Mouse (Mus musculus) R1 (cell line): Measurements from ENCODE around the gene Asz1.
A peak's percentile ranks its signal among the peaks of the same experiment; 100 is the strongest.

Experiments used
- DNase-seq: peaks from one replicate; pipeline ENCODE4 v3.0.0-alpha.2; 2018; ENCODE audit warnings: low read depth, low spot score

Asz1 gene

GRCm38 (mm10) chr6:18108934-18109333 lies at the start of gene Asz1:
Gene Asz1 (minus strand): TSS chr6:18109061.
- peak; percentile 46 for DNase-seq

GRCm38 (mm10) chr6:18153031-18153430 lies 44.2 kb upstream of the Asz1 start:
- no peak for DNase-seq

DNA sequence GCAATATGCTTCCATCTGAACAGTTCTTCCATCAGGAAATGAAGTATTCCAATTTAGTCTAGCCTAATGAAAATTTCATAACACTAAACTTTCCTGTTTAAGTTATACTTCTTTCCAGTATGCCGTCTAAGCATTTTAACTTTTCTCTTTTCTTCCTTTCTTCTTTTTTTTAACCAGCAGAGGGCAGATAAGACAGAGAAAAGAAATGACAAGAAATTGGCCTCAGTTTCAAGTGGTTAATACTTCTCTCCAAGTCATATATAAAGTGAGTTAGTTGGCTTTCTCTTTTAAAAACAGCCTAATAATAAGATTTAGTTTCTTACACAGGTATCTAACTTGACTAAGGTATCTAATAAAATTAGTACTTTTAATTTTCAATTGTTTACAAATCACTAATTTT lies 26.4 kb upstream of the Asz1 start:
- DNase-seq, result no peak

- no peak for DNase-seq
These were observed 19.2 kb upstream of the Asz1 start for GRCm38 (mm10) chr6:18128059-18128458.

DNA sequence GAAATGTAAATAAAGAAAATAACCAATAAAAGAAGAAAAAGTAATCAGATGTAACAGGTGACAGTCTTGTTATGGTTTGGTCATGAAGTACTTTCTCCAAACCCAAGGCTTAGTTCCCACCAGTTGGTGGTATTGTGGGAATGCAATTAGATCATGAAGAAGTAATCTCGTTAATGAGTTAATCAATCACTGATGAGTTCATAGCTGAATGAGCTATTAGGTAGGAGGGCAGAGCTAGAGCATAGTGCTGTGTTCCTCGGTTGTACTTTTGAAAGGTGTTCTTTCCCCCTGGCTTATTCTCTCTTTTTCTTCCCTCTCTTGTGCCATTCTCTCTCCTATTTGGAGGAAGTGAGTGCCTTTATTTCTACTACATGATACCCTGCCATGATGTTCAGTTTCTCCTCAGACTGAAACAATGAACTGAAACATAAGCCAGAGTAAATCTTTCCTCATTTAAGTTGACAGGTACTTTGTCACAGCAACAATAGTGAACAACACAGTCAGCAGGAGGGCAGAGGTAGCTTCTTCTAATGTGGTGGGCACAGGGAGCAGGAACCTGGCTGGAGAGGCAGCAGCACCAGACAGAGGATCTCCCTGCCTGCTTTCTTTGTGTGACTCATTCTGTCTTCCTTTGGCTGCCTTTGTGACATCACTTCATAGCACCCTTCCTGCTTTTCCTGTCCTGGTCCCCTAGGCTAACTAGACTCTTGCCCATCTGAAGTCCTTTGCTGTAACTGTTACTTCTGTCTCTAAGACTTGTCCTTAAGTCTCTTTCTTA lies 18.5 kb upstream of the Asz1 start:
- no peak for DNase-seq

GRCm38 (mm10) chr6:18096861-18097260 lies 12.0 kb downstream of the Asz1 start:
- no peak for DNase-seq

DNA sequence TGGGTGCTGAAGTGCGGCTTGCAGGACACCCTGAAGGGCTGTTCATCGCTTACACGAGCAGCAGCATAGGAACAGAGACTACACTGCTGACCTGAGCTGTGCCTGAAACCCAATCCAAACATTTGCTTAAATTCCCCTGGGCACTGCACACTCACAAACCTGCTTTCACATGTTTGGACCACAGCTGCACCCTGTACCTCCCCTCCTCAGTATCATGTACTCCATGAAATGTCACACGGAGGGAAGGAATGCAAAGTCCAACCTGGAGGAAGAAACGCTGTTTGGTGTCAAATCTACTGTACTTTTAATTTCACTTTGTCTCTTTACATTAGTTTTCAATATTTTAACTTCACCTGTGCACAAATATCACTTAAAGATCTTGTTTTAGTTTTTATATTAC lies 19.8 kb downstream of the Asz1 start:
- DNase-seq, result no peak

- DNase-seq, result peak; percentile 25
These were observed 21.6 kb downstream of the Asz1 start for GRCm38 (mm10) chr6:18087160-18087804.

- DNase-seq, result peak; percentile 11
These were observed 30.2 kb downstream of the Asz1 start for GRCm38 (mm10) chr6:18078615-18079014.

DNA sequence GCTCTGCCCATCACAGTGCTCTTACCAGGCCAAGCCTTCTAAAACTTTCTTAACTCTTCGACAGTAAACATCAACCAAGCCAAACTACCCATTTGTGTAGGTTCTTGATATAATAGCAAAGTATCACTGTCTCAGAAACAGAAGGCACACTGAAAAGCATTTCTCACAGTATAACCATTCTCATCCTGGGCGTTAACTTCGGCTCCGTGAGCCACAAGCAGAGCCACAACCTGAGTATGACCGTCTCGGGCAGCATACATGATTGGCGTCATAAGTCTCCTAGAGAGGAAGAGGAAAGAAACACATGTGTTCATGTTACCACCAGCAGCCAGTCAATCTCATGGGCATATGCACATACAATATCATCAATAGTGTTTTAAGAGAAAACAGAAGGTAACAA lies 31.9 kb downstream of the Asz1 start:
- DNase-seq, result no peak

- DNase-seq, result no peak
These were observed 32.3 kb downstream of the Asz1 start for GRCm38 (mm10) chr6:18076577-18076976.

- no peak for DNase-seq
These were observed 51.0 kb downstream of the Asz1 start for GRCm38 (mm10) chr6:18057899-18058298.

DNA sequence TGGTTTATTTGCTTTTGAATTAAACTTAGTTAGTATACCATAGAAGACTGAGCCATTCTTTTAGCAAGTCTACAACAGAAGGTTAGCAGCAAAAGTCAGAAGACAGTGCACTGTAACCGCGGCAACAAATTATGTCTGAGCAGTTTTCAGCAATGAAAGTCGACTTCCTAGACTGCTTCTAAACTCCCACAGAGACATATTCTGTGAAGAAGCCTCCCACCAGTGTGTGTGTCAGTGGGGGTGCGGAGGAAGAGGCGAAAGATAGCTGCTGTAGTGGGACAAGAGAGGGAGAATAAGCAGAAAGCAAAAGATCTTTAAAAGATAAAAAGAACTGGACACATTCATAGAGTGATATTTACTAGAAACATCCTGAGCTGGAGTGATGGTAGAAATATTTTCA lies 57.2 kb downstream of the Asz1 start:
- DNase-seq, result no peak

- no peak for DNase-seq
These were observed 64.6 kb downstream of the Asz1 start for GRCm38 (mm10) chr6:18044299-18044698.

DNA sequence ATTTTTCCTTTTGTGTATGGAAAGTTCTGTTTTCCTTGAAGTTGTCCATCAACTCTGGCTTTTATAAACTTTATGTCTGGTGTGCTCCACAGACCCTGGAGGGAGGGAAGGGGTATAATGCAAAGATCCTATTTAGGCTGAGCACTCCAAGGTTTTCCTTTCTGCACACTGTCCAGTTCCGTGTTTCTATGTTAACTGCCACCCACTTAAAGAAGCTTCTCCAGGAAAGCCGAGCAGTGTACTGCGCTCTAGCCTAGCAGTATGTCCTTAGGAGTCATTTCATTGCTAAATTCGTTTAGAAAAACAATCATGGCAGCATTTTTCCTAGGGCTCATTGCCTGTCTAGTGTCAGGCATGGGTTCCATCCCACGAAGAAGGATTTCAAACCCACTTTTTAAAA lies 65.7 kb downstream of the Asz1 start:
- DNase-seq, result no peak

GRCm38 (mm10) chr6:18032271-18032670 lies 76.6 kb downstream of the Asz1 start:
- DNase-seq, result no peak

DNA sequence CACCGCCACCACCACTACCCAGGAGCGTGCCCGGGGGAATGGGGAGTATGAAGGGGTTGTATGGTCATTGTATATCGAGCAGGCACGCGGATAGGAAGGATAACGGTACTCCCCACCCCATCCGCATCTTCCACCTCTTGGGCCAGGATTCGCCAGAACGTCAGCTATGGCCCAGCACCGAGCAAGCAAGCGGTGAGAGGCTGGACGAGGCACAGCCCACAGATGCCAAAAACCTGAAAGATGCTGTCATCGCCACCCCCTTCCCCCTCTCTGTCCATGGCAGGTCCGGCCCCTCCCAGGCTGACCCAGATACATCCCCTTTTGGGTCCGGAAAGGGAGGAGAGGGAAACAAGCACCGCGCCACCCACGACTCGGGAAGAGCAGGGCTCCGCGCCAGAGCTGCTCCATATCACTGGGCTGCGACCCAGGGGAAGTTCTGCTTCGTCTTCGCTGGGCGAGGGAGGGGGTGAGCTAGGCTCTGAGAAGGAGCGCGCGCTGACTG lies 77.3 kb downstream of the Asz1 start:
- DNase-seq, result no peak

DNA sequence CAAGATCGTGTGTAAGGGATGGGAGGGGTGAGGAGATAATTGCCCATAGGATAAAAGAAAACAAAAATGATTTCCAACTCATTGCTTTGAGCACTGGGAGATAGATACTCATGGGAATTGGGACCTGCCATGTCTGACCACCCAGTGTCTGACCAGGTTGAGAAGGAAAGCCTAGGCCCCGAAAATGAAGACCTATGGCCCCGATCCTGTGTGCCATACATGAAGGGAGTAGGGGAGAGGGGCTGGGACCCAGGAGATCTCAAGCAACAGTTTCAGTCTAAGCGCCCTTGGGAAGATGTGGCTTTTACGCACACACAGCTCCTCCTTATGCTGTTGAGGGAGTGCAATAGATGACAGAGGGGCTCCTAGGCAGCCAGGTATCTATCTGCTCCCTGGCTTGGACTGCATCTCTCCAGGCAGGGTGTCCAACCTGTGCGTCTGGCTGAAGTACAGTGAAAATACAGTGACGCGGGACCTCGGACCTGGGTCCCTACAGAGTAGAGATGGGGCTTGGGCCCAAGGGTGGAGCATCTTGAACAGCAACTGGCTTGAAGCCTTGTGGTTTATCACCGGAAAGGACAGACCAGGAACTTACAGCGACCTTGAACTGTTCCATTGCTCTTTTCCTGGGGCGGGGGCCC lies 77.9 kb downstream of the Asz1 start:
- DNase-seq, result peak; percentile 16

DNA sequence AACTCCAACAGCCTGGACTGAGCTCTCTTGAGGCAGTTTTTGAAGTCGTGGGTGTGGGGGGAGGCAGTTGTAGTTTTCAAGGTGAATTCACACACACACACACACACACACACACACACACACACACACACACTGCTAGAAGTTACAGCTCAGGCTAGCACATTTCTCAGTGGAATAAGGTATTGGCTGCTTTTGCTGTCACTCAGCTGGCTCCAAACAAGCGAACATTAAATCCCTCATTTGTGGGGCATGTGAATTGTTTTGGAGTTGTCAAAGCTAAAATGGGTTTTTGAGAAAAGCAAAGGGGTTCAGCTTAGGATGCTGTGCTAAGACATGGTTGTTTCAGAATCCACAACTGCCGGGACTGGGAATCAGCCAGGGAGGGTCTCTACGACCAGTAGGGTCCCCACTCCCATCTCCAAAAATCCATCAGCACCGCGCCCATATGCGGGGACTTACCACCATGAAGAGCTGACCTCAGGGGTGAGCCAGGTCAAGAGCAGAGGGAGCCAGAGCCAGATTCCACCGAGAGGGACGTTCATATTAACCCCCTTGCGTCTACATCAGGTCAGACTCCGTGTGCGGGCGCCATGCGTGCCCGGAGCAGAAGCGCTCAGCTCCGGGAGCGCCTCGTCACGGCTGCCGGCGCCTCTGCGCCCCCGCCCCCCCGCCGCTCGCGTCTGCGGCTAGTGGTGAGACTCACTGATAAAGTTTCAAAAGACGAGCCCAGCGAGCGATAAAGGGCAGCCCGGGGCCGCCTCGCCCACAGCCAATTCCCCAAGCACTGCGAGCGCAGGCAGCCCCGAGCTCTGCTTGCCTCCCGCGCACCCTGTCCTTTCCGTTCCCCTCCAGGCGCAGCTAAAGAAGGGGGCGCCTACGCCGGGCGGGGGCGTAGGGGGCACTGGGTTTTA lies 78.9 kb downstream of the Asz1 start, which contains the start of gene Wnt2:
Wnt2 (minus strand) TSS at position 840 of the 911 bp plus-strand sequence.
- peak; percentile 27 for DNase-seq

- no peak for DNase-seq
These were observed 84.6 kb downstream of the Asz1 start for GRCm38 (mm10) chr6:18024133-18024794.

DNA sequence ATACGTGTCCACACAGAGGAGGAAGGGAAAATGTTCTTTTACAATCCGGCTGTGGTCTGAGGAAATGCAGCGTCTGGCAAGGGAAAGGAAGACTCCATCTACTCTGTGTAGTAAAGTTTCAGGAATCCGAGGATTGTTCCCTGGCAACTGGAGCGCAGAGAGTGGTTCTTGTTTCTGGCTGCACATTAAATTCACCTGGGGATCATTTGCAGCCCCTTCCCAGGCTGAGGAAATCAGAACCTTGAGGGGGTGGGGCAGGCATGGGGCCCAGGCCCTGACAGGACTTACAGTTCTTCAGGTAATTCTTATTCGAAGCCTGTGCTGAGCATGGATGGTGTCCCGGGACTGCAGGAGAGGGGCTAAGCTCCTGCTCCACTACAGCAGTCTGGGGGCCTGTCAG lies 95.5 kb downstream of the Asz1 start:
- no peak for DNase-seq
